Mouse (Mus musculus): ENCODE data around the gene Gm49336. TPM values are rescaled to one million over a fixed set of nuclear protein-coding genes. Genes with fewer than 3 reads are reported as not detected.

Gene Gm49336
- polyA plus RNA-seq, 1 experiment from 2014 or later, result 50.9 TPM

DNA sequence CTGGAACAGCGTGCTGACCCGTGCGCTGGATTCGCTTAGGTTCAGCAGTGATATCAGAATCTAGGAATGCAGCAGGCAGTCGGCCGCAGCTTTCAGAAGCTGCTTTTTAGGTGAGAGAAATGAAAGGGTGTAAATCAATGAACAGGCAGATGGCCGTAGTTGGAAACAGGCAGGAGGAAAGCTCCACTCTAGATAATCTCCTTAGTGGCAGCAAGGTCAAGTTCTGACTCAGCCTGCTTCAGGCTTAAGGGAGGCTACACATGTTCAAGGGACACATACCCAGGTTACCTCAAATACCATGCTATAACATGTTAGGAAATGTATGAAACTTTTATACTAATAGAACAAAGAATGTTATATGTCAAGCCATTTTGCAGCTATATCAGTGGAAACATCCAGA is 11.0 kb upstream of the Gm49336 start:
- WGBS, result 74% methylated on average over 7 of the region's 7 CpGs
- no peak overlapping the region for H3K4me3 ChIP-seq
- no peaks in the 10 kb centered on the region for H3K9me3 ChIP-seq (replicated peaks)
- H3K4me2 ChIP-seq, result no peak overlapping the region
- ATAC-seq, result no peak
- H3K36me3 ChIP-seq (ENCODE audit: poor library complexity, severe bottlenecking), result no peaks in the 10 kb centered on the region
- H3K4me1 ChIP-seq, result peaks cover 15% of the 10 kb centered on the region
- H3K9ac ChIP-seq, result no peak overlapping the region
- no peak overlapping the region for H3K27ac ChIP-seq
- H3K27me3 ChIP-seq, result no peaks in the 10 kb centered on the region

DNA sequence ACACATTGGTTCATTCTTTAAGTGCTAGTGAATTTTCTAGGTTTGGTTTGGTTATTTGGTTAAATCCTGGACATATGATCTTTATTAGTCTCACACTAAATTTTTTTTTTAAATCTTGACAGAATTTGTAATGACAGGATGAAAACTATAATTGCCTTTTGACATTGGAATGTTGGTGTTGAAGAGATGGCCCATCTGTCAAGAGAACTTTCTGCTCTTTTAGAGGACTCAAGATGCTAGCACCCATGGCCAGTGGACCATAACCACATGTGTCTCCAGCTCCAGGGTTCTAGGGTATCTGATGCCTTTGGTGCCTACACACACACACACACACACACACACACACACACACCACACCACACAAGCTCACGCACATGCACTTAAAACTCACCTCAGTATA is 6.5 kb upstream of the Gm49336 start:
- no peak overlapping the region for H3K4me2 ChIP-seq
- H3K27ac ChIP-seq, result no peak overlapping the region
- ATAC-seq, result no peak
- H3K9ac ChIP-seq, result no peak overlapping the region
- H3K36me3 ChIP-seq (ENCODE audit: poor library complexity, severe bottlenecking), result no peaks in the 10 kb centered on the region
- H3K4me3 ChIP-seq, result no peak overlapping the region
- H3K27me3 ChIP-seq, result no peaks in the 10 kb centered on the region
- no peaks in the 10 kb centered on the region for H3K9me3 ChIP-seq (replicated peaks)
- no peaks in the 10 kb centered on the region for H3K4me1 ChIP-seq
- 85% methylated on average over 1 of the region's 1 CpGs for WGBS

- no peaks in the 10 kb centered on the region for H3K27me3 ChIP-seq
- no peak overlapping the region for H3K9ac ChIP-seq
- ATAC-seq, result no peak
- no peak overlapping the region for H3K4me2 ChIP-seq
- no peak overlapping the region for H3K4me3 ChIP-seq
- H3K27ac ChIP-seq, result no peak overlapping the region
- peaks cover 6% of the 10 kb centered on the region for H3K4me1 ChIP-seq
- no peaks in the 10 kb centered on the region for H3K36me3 ChIP-seq (ENCODE audit: poor library complexity, severe bottlenecking)
- 75% methylated on average over 4 of the region's 4 CpGs for WGBS
- H3K9me3 ChIP-seq (replicated peaks), result no peaks in the 10 kb centered on the region
Observed at GRCm38 (mm10) chr14:60257101-60257500, 5.8 kb upstream of the Gm49336 start.

GRCm38 (mm10) chr14:60256356-60256755 is 5.0 kb upstream of the Gm49336 start:
- Histone ChIP-seq H3K4me2 (no peak overlapping the region), H3K9me3 (replicated peaks) (no peaks in the 10 kb centered on the region), H3K36me3 (ENCODE audit: poor library complexity, severe bottlenecking) (no peaks in the 10 kb centered on the region), H3K4me1 (peaks cover 8% of the 10 kb centered on the region), H3K27me3 (no peaks in the 10 kb centered on the region), H3K9ac (no peak overlapping the region), H3K27ac (no peak overlapping the region), H3K4me3 (no peak overlapping the region)
- ATAC-seq, result no peak
- 31% methylated on average over 3 of the region's 3 CpGs for WGBS

DNA sequence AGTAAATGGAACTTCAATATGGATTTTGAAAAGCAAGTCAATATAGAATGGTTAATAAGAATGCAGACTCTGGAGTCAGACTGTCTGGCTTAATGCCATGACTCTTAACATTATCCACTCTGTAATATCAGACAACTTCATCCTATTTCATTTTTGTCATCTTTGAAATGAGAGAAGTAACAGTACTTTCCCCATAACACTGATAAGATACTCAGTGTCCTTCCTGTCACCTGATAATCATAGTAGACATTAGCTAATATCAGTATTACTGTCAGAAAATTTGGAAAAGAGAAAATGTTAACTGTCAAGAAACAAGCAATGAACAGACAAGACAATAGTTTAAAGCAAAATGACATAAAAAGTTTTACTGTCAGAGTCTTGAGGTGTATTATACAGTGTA is 3.5 kb upstream of the Gm49336 start:
- H3K9me3 ChIP-seq (replicated peaks), result no peaks in the 10 kb centered on the region
- no peaks in the 10 kb centered on the region for H3K36me3 ChIP-seq (ENCODE audit: poor library complexity, severe bottlenecking)
- no peaks in the 10 kb centered on the region for H3K27me3 ChIP-seq
- H3K9ac ChIP-seq, result no peak overlapping the region
- no peak overlapping the region for H3K4me3 ChIP-seq
- no peak for ATAC-seq
- H3K4me2 ChIP-seq, result no peak overlapping the region
- H3K27ac ChIP-seq, result no peak overlapping the region
- H3K4me1 ChIP-seq, result peaks cover 15% of the 10 kb centered on the region

DNA sequence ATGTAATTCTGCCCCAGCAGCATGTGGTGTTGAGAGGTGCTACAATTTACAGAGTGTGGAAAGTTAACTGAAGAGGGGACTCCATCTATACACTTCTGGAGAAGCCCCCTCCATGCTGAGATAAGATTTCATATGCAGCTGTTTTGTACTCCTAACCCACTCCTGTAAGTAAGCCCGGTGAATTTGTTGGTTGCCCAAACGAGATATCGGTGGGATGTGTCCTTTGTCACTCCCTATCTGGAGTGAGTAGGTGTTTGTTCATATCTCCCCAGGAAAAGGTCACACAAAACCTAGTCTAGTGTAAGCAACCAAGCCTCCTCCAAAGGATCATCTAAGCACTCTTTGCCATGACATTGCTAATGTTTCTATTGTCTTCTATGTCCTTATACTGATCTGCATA is 2.2 kb upstream of the Gm49336 start:
- no peak overlapping the region for H3K4me3 ChIP-seq

DNA sequence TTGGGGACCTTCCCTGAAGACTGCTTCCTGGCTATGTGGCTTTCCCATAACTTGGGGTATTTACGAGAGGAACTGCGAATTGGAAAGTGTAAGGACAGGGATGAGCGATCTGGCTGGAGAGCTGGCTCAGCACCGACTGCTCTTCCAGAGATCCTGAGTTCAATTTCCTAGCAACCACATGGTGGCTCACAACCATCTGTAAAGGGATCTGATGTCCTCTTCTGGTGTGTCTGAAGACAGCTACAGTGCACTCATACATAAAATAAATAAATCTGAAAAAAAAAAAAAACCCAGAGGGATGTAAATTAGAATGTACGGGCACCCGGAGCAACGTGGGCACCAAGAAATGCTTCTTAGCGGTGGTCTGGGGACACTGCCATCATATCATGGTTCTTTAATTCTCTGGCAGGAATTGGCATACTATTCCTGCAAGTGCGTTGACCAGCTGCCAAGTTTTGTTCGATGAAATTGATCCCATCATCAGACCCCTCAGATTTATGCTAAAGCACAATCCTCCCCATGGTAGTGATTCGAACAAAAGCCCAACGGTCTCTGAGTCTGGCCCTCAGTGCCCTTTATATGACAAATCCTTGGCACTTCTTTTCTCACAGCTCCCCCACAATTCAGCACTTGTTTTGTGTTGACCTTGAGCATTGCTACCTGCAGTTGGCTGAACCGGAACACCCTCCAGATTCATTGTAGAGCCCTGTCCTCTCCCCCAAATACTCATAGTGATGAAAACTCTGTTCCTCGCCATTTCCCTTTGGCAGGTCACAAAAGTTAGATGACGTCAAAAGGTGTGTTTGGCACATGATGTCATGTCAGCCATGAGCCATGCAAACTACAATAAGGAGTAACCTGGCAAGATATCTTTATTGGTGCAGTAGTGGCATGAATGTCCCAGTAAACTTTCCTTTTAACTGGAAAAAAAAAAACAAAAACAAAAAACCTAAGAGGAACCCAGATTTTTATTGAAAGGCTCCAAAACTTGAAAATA is 995 bp upstream of the Gm49336 start:
- no peaks in the 10 kb centered on the region for H3K36me3 ChIP-seq (ENCODE audit: poor library complexity, severe bottlenecking)
- peak overlapping the region; percentile 93 for H3K4me3 ChIP-seq
- no peaks in the 10 kb centered on the region for H3K27me3 ChIP-seq
- WGBS, result 21% methylated on average over 15 of the region's 15 CpGs
- H3K27ac ChIP-seq, result peak overlapping the region; percentile 75
- peak overlapping the region; percentile 97 for H3K9ac ChIP-seq
- peak overlapping the region; percentile 89 for H3K4me2 ChIP-seq
- H3K4me1 ChIP-seq, result peaks cover 27% of the 10 kb centered on the region
- no peak; the same call in 1 of the 2 replicates for ATAC-seq
- no peaks in the 10 kb centered on the region for H3K9me3 ChIP-seq (replicated peaks)

More for the DNA sequence above, 2.2 kb upstream of the Gm49336 start:
- Histone ChIP-seq H3K36me3 (ENCODE audit: poor library complexity, severe bottlenecking) (no peaks in the 10 kb centered on the region), H3K27me3 (no peaks in the 10 kb centered on the region), H3K4me2 (no peak overlapping the region), H3K27ac (no peak overlapping the region), H3K9ac (no peak overlapping the region), H3K9me3 (replicated peaks) (no peaks in the 10 kb centered on the region), H3K4me1 (peaks cover 27% of the 10 kb centered on the region)
- 95% methylated on average over 3 of the region's 3 CpGs for WGBS
- no peak for ATAC-seq

DNA sequence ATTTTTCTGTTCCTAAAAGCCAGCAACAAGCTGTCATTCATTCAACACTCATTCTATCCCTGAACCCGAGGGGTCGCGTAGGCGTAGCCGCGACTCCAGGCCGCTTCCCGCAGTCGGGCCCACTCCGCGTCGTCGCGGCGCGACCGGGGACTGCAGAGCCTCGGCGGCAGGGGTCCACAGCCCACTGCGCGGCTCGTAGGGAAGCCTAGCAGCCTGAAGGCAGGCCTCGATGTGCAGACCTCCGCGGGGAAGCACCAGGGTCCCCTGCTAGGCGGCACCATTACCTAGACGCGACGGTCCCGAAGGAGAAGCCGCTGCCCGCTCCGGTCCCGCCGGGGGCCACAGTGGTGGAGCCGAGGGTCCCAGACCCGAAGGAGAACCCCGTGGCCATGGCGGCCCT is 428 bp downstream of the Gm49336 start:
- Histone ChIP-seq H3K27ac (peak overlapping the region; percentile 87), H3K27me3 (no peaks in the 10 kb centered on the region), H3K4me3 (peak overlapping the region; percentile 93), H3K36me3 (ENCODE audit: poor library complexity, severe bottlenecking) (no peaks in the 10 kb centered on the region), H3K4me1 (peaks cover 27% of the 10 kb centered on the region), H3K9me3 (replicated peaks) (no peaks in the 10 kb centered on the region), H3K4me2 (peak overlapping the region; percentile 89), H3K9ac (peak overlapping the region; percentile 97)
- under 1% methylated on average over 39 of the region's 39 CpGs for WGBS
- peak; percentile 70 for ATAC-seq

- Histone ChIP-seq H3K27me3 (no peaks in the 10 kb centered on the region), H3K36me3 (ENCODE audit: poor library complexity, severe bottlenecking) (0 out of 2 replicates have a peak, but pooled peaks cover under 1% of the 10 kb centered on the region), H3K9me3 (replicated peaks) (no peaks in the 10 kb centered on the region), H3K9ac (peak overlapping the region; percentile 97), H3K27ac (no peak overlapping the region; the same call in 1 of the 2 replicates), H3K4me2 (peak overlapping the region; percentile 89), H3K4me3 (peak overlapping the region; percentile 93), H3K4me1 (peaks cover 27% of the 10 kb centered on the region)
- WGBS, result 18% methylated on average over 8 of the region's 8 CpGs
- ATAC-seq, result no peak
Observed at GRCm38 (mm10) chr14:60250366-60250765, 941 bp downstream of the Gm49336 start.

DNA sequence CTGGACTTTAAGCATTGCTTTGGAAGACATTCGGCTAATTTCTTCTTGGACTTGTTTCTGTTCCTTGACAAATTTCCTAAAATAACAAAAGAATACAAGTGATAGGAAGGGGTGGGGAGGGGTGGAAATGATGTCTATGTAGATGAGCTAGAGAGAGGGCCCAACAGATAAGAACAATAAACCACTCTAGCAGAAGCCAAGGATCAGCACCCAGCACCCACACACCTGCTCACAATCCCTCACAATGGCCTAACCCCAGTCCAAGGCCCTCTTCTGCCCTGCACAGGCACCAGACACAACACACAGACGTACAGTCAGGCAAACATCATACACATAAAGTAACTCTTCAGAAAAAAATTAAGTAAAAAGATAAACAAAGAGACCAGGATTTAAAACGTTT is 12.8 kb downstream of the Gm49336 start:
- H3K27me3 ChIP-seq, result no peaks in the 10 kb centered on the region
- ATAC-seq, result no peak
- no peaks in the 10 kb centered on the region for H3K9me3 ChIP-seq (replicated peaks)
- H3K4me2 ChIP-seq, result no peak overlapping the region
- H3K27ac ChIP-seq, result no peak overlapping the region
- H3K36me3 ChIP-seq (ENCODE audit: poor library complexity, severe bottlenecking), result peaks cover 59% of the 10 kb centered on the region
- H3K4me3 ChIP-seq, result no peak overlapping the region
- no peaks in the 10 kb centered on the region for H3K4me1 ChIP-seq
- 91% methylated on average over 3 of the region's 3 CpGs for WGBS
- H3K9ac ChIP-seq, result no peak overlapping the region

GRCm38 (mm10) chr14:60219886-60220285 is 31.4 kb downstream of the Gm49336 start:
- no peak for ATAC-seq
- H3K4me3 ChIP-seq, result no peak overlapping the region
- WGBS, result 85% methylated on average over 10 of the region's 10 CpGs
- no peaks in the 10 kb centered on the region for H3K27me3 ChIP-seq
- H3K4me1 ChIP-seq, result no peaks in the 10 kb centered on the region
- no peak overlapping the region for H3K4me2 ChIP-seq
- H3K9me3 ChIP-seq (replicated peaks), result no peaks in the 10 kb centered on the region
- H3K9ac ChIP-seq, result no peak overlapping the region
- H3K36me3 ChIP-seq (ENCODE audit: poor library complexity, severe bottlenecking), result peaks cover 47% of the 10 kb centered on the region
- no peak overlapping the region for H3K27ac ChIP-seq

DNA sequence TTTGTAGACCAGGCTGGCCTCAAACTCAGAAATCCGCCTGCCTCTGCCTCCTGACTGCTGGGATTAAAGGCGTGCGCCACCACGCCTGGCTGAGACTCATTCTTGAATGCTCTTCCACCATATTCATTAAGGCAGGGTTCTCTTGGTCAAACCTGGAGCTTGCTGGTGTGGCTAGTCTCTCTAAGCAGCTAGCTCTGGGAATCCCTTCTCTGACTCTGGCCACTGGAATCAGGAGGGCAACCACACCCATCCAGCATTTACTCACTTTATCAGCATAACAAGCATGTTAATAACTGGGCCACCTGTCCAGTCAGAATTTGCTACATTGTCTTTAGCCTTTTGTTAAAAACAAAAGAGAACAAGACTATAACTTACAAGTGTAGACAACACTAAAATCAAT is 33.7 kb downstream of the Gm49336 start:
- Histone ChIP-seq H3K4me2 (no peak overlapping the region), H3K4me3 (no peak overlapping the region), H3K27ac (no peak overlapping the region), H3K9me3 (replicated peaks) (no peaks in the 10 kb centered on the region), H3K9ac (no peak overlapping the region), H3K36me3 (ENCODE audit: poor library complexity, severe bottlenecking) (peaks cover 47% of the 10 kb centered on the region), H3K27me3 (no peaks in the 10 kb centered on the region), H3K4me1 (no peaks in the 10 kb centered on the region)
- 97% methylated on average over 4 of the region's 4 CpGs for WGBS
- ATAC-seq, result no peak
